Comparison of ENCODE assay signal across 26 mouse cellular contexts in genomic region chr2:181394086-181394485, GRCm38 (mm10).
"Had no signal": no experiment of that assay in that cellular context is flagged by ENCODE, and none has a peak within 500 bp of the region (broad histone marks: within the 10 kb centered on the region; RNA-seq: fewer than 3 reads in every experiment).

No protein-coding gene starts in this region.

- H3K4me1 ChIP-seq: limb, embryonic 12.5 days; liver, embryonic 12.5 days; liver, embryonic 15.5 days; midbrain, embryonic 10.5 days; midbrain, embryonic 13.5 days had no signal

- H3K4me3 ChIP-seq: left cerebral cortex, adult 2 months; limb, embryonic 12.5 days; liver, embryonic 12.5 days; liver, embryonic 15.5 days; lung, embryonic 15.5 days; megakaryocyte, embryonic 14.5 days; midbrain, embryonic 10.5 days; midbrain, embryonic 13.5 days; myocyte; neural tube, embryonic 13.5 days had no signal

- H3K9me3 ChIP-seq: limb, embryonic 12.5 days; liver, embryonic 12.5 days; liver, embryonic 15.5 days; lung, embryonic 15.5 days; megakaryocyte, embryonic 14.5 days; midbrain, embryonic 10.5 days; midbrain, embryonic 13.5 days; neural tube, embryonic 13.5 days had no signal

- H3K9ac ChIP-seq: limb, embryonic 12.5 days; liver, embryonic 12.5 days; liver, embryonic 15.5 days; lung, embryonic 15.5 days; midbrain, embryonic 13.5 days; neural tube, embryonic 13.5 days had no signal

- H3K4me2 ChIP-seq: limb, embryonic 12.5 days; liver, embryonic 12.5 days; liver, embryonic 15.5 days; lung, embryonic 15.5 days; midbrain, embryonic 13.5 days; neural tube, embryonic 13.5 days had no signal

- H3K27ac ChIP-seq: kidney, postnatal 0 days; left cerebral cortex, adult 2 months; limb, embryonic 12.5 days; liver, embryonic 15.5 days; lung, embryonic 15.5 days; midbrain, embryonic 10.5 days; midbrain, embryonic 13.5 days; neural tube, embryonic 13.5 days; stomach, postnatal 0 days had no signal

- H3K27me3 ChIP-seq: limb, embryonic 12.5 days; liver, embryonic 12.5 days; liver, embryonic 15.5 days; lung, embryonic 15.5 days; midbrain, embryonic 13.5 days; neural tube, embryonic 13.5 days had no signal

- DNase-seq: kidney, adult 18-20 months; kidney, adult 9 months; kidney, postnatal 36 days; layer of hippocampus, postnatal 36 days; liver; lung, adult 18-20 months; lung, postnatal 10 days; lung, postnatal 36 days; right cerebral cortex, adult 18-20 months; right cerebral cortex, postnatal 14 days; right cerebral cortex, postnatal 4 days; thymus, adult 18-20 months; thymus, postnatal 36 days had no signal

- ATAC-seq: liver, embryonic 12.5 days; midbrain, embryonic 13.5 days; midbrain, embryonic 16.5 days had no signal
